ENCODE assay signal across 8 mouse cellular contexts in genomic region chr8:83566469-83567395, GRCm38 (mm10). TPM values are rescaled to one million over a fixed set of nuclear protein-coding genes. Genes with fewer than 3 reads are reported as not detected.
DNase-seq lines count a peak whose midpoint lies in the region; ATAC-seq lines count a peak whose summit lies in the region.

Ndufb7 (plus strand) TSS chr8:83566671.

- ATAC-seq in erythroid progenitor cell, adult 5-6 weeks (replicated peaks; ENCODE audit: low FRiP score, poor library complexity, severe bottlenecking), result peak; percentile 84
- peak; percentile 76 for ATAC-seq in heart, embryonic 13.5 days (ENCODE audit: extremely low read depth, insufficient number of reproducible peaks, low FRiP score, low TSS enrichment)
- ATAC-seq in liver, embryonic 12.5 days, result peak; percentile 82
- ATAC-seq in stomach, embryonic 15.5 days (ENCODE audit: insufficient read depth, low FRiP score, low read depth), result peak; percentile 77

- peak within 1 kb of the TSS; percentile 82 for H3K27ac ChIP-seq in heart, embryonic 13.5 days (replicated peaks)
- H3K27ac ChIP-seq in liver, embryonic 12.5 days, result peak within 1 kb of the TSS; percentile 76
- H3K27ac ChIP-seq in stomach, embryonic 15.5 days, result peak within 1 kb of the TSS; percentile 70; the same call in 1 of the 2 replicates

- peaks cover 26% of the 10 kb centered on the region for H3K36me3 ChIP-seq in heart, embryonic 13.5 days
- H3K36me3 ChIP-seq in liver, embryonic 12.5 days, result peaks cover 27% of the 10 kb centered on the region
- peaks cover 14% of the 10 kb centered on the region for H3K36me3 ChIP-seq in stomach, embryonic 15.5 days

- WGBS in heart, embryonic 13.5 days, result under 1% methylated on average over 48 of the region's 48 CpGs
- WGBS in liver, embryonic 12.5 days (ENCODE audit: insufficient replicate concordance), result under 1% methylated on average over 48 of the region's 48 CpGs
- WGBS in stomach, embryonic 15.5 days, result under 1% methylated on average over 48 of the region's 48 CpGs

- peaks cover 23% of the 10 kb centered on the region for H3K4me1 ChIP-seq in heart, embryonic 13.5 days
- peaks cover 70% of the 10 kb centered on the region for H3K4me1 ChIP-seq in liver, embryonic 12.5 days
- peaks cover 12% of the 10 kb centered on the region for H3K4me1 ChIP-seq in stomach, embryonic 15.5 days

- H3K4me3 ChIP-seq in heart, embryonic 13.5 days, result peak within 1 kb of the TSS; percentile 88
- peak within 1 kb of the TSS; percentile 80 for H3K4me3 ChIP-seq in liver, embryonic 12.5 days
- peak within 1 kb of the TSS; percentile 84 for H3K4me3 ChIP-seq in stomach, embryonic 15.5 days (replicated peaks)

- peak within 1 kb of the TSS; percentile 93 for H3K4me2 ChIP-seq in heart, embryonic 13.5 days
- peak within 1 kb of the TSS; percentile 89 for H3K4me2 ChIP-seq in liver, embryonic 12.5 days
- H3K4me2 ChIP-seq in stomach, embryonic 15.5 days, result peak within 1 kb of the TSS; percentile 89

- DNase-seq in CD4-positive helper T cell, adult 2 months (ENCODE audit: low read depth, low spot score), result peak; percentile 91
- DNase-seq in brain, embryonic 18.5 days (ENCODE audit: low read depth, low spot score), result peak; percentile 78
- DNase-seq in kidney, postnatal 10 days, result peak; percentile 98
- peak; percentile 95 to 96 for DNase-seq in natural killer cell, adult 2 months (ENCODE audit: low spot score in 2 of 2)

- no peaks in the 10 kb centered on the region for H3K9me3 ChIP-seq in heart, embryonic 13.5 days
- H3K9me3 ChIP-seq in liver, embryonic 12.5 days (replicated peaks), result no peaks in the 10 kb centered on the region
- H3K9me3 ChIP-seq in stomach, embryonic 15.5 days, result no peaks in the 10 kb centered on the region

- H3K27me3 ChIP-seq in heart, embryonic 13.5 days (replicated peaks), result no peaks in the 10 kb centered on the region
- H3K27me3 ChIP-seq in liver, embryonic 12.5 days (replicated peaks), result no peaks in the 10 kb centered on the region
- no peaks in the 10 kb centered on the region for H3K27me3 ChIP-seq in stomach, embryonic 15.5 days (replicated peaks)

- peak within 1 kb of the TSS; percentile 94 for H3K9ac ChIP-seq in heart, embryonic 13.5 days
- peak within 1 kb of the TSS; percentile 80 for H3K9ac ChIP-seq in liver, embryonic 12.5 days
- peak within 1 kb of the TSS; percentile 77 for H3K9ac ChIP-seq in stomach, embryonic 15.5 days

RNA-seq across cellular contexts. Expression of gene Ndufb7, which starts in this region (rescaled TPM):
- total RNA-seq in erythroid progenitor cell, adult 5-6 weeks (2015; ENCODE audit: low replicate concordance), result 90.1 and 119 TPM in 2 replicates
- 75.9 and 125 TPM in 2 replicates for total RNA-seq in erythroid progenitor cell, adult 5-6 weeks (2017; ENCODE audit: low replicate concordance)
- 524 and 602 TPM in 2 replicates for polyA plus RNA-seq in heart, embryonic 13.5 days (2015; fragmentation: Nextera tagmentation; extraction: Ambion mirVana)
- polyA plus RNA-seq in liver, embryonic 12.5 days (2016; fragmentation: Nextera tagmentation; extraction: Ambion mirVana), result 290 and 291 TPM in 2 replicates
- polyA plus RNA-seq in stomach, embryonic 15.5 days (2015; fragmentation: Nextera tagmentation; extraction: Ambion mirVana), result 330 and 333 TPM in 2 replicates

Comparison
In these comparisons a context has a peak if more than half of its experiments do, and no peak if none do; other contexts are left out.
1. Peak in every context shown above with its lines: DNase-seq, ATAC-seq, H3K4me3 ChIP-seq and H3K27ac ChIP-seq.